Mouse (Mus musculus) heart, postnatal 10 days (tissue): Measurements from ENCODE around the gene Cfap157. TPM values are rescaled to one million over a fixed set of nuclear protein-coding genes. Genes with fewer than 3 reads are reported as not detected.

Experiments
- DNase-seq, 2 experiments: peaks; one replicate each; pipeline ENCODE4 v3.0.0; 2021
- intact Hi-C: fragments of 180-260 bp; cut with DNase I; formaldehyde crosslinking; loops from one replicate; pipeline ENCODE4 v1.15.1; 2025
- total RNA-seq, 2 experiments: library from RNA; stranded (reverse); gene quantifications; 2 replicates each; pipeline ENCODE4 v1.2.3; 2021

Cfap157 gene
- total RNA-seq, 2 experiments from 2014 or later: 0.14 TPM; not detected in 1

- peak in 1 of 2 experiments; percentile 39 for DNase-seq
- intact Hi-C loops: no loop called here
These were observed 2.9 kb upstream of the Cfap157 start for GRCm38 (mm10) chr2:32787176-32787575.

DNA sequence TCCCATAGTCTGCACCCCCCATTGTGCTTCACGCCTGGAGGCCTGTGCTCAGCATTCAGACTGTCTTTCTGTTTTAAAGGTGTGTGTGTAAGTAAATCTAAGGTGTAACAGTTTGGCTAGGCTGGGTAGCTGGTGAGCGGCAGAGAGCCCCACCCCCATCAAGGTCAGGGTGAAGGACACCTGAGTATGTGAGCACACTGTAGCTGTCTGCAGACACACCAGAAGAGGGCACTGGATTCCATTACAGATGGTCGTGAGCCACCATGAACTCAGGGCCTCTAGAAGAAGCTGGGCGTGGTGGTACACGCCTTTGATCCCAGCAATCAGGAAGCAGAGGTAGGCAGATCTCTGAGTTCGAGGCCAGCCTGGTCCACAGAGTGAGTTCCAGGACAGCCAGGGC, 2.5 kb downstream of the Cfap157 start:
- intact Hi-C loops: no loop called here
- DNase-seq: no peak

DNA sequence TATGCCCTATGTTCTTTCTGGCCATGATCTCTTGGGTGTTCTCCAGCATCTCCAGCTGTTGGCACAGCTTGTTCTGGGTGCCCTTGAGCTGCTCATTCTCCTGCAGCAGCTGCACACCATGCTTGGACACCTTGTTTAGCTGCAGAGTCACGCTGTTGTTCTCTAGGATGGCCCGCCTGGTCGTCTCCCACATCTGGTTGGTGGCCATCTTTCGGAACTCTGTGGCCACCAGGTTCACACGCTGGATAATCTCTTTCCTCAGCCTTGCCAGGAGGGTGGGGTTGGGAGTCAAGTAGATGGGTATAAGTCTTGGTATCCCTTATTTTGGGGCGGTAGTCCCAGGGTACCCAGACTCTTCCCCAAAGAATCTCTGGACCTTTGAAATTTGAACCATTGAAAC, 4.5 kb downstream of the Cfap157 start:
- no peak for DNase-seq
- intact Hi-C loops: loop anchor here (1.0 to 5.0 kb wide), 2 partner anchors 78 to 148 kb away; no protein-coding TSS in a partner anchor

DNA sequence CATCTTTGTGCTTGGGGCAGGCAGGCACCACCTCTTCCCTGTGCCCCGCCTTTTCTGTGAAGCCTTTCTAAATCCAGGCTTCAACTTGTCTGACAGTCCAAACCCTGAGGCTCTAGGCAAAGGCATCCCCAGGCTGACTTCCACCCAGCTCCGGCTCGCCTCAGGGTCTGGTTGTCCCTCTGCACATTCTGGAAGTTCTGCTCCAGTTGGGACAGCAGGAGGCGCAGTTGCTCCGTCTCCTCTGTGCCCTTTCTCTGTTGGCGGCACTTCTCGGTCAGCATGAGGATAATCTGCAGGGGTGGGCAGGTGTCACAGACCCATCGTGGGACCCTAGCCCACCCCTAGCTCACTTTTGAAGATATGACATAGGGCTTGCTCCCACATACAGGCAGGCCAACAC, 5.1 kb downstream of the Cfap157 start:
- peak; percentile 83 to 88 for DNase-seq
- intact Hi-C loops: loop anchor here (1.0 to 5.0 kb wide), 2 partner anchors 78 to 148 kb away; no protein-coding TSS in a partner anchor

- DNase-seq: no peak
- intact Hi-C loops: loop anchor here (5.0 kb wide), 1 partner anchor 149 kb away; no protein-coding TSS in a partner anchor
These were observed 6.1 kb downstream of the Cfap157 start for GRCm38 (mm10) chr2:32778081-32778480.

DNA sequence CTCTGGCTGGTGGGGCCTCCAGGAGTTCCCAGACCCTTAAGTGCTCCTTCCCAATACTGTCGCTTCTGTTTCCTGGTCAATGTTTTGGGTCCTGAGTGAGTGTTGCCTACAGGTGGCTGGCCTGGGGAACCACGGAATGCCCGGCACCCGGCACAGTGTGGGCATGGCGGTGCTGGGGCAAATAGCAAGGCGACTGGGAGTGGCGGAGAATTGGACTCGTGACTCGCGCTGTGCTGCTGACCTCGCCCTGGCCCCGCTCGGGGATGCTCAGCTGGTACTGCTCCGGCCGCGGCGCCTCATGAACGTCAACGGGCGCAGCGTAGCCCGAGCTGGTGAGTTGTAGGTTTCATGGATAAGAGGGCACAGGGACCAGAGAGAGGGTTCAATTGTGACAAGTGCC, 8.0 kb downstream of the Cfap157 start:
- no peak for DNase-seq
- intact Hi-C loops: loop anchor here (5.0 kb wide), 1 partner anchor 151 kb away; no protein-coding TSS in a partner anchor

GRCm38 (mm10) chr2:32775359-32776074, 8.7 kb downstream of the Cfap157 start, which contains the start of the genes Ttc16 and Ptrh1:
TSS of gene Ttc16 (minus strand) at chr2:32775633.
TSS of gene Ptrh1 (plus strand) at chr2:32775786.
- intact Hi-C loops: loop anchor here (5.0 kb wide), 1 partner anchor 152 kb away; no protein-coding TSS in a partner anchor
- peak; percentile 99 for DNase-seq

DNA sequence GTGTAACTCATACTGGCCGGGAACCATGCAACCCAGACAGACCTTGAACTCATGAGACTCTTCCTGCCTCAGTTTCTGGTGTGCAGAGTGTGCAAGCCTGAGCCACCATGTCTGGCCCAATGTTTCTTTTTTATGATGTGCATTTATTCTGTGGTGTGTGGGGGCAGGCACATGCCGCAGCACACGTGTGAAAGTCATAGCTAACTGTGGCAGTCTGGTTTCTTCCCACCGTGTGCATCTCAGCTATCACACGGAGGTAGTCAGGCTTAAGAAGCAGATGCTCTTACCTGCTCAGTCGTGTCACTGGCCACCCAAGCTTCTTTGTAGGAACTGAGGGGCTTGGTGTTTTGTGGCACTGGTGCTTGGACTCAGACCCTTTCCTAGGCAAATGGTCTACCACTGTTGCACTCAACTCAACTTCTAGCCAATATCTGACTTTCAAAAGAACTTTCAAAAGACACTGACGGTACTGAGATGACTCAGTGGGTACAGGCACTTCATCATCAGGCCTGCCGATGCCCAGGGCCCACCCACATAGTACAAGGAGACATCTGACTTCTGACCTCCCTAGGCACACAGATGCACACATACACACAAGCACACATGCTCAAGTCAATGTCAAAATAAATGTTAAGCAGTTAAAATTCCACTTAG, 11.5 kb downstream of the Cfap157 start:
- DNase-seq: no peak
- intact Hi-C loops: no loop called here

DNA sequence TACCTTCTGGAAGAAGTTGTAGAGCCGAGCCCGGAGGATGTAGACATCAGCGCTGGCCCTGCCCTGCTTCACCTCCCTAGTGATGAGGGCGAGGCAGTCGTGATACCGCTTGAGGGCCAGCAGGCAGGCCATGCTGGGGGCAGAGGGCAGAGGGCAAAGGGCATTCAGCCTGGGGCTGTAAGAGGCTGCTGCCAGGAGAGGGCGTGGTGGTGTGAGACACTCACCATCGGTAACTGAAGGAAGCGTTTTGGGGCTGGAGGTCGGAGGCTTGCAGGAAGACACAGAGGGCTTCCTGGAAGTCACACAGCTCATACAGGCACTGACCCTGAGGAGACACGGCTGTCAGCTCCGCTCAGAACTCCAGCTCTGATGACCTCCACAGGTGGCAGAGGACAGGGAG, 12.3 kb downstream of the Cfap157 start:
- intact Hi-C loops: no loop called here
- DNase-seq: no peak

- intact Hi-C loops: no loop called here
- no peak for DNase-seq
These were observed 14.7 kb downstream of the Cfap157 start for GRCm38 (mm10) chr2:32769327-32770085.

DNA sequence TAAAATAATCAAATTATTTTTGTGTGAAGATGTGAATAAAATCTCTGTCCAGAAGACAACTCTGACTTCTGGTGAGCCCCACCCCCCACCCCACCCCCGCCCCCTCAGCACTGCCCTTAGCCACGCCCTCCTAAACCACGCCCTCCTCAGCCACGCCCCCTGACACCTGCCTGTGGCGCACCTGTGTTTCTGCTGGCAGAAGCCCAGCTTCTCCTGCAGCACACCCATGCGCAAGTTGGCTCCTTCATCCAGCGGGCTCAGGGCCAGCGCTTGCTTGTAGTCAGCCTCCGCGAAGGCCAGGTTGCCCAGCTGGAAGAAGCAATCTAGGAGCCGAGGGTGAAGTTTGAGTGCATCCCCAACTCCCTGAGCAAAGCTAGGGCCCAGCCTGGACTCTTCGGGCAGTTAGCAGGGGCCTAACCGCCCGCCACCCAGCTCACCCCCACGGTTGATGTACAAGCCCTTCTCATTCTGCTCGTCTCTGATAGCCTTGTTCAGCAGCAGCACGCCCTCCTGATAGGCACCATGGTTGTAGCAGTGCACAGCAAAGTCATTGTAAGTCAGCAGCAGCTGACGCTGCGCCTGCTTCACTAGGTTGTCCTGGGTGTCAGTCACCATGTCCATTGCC, 15.5 kb downstream of the Cfap157 start:
- intact Hi-C loops: no loop called here
- no peak for DNase-seq

GRCm38 (mm10) chr2:32767241-32767640, 17.0 kb downstream of the Cfap157 start:
- no peak for DNase-seq
- intact Hi-C loops: no loop called here

DNA sequence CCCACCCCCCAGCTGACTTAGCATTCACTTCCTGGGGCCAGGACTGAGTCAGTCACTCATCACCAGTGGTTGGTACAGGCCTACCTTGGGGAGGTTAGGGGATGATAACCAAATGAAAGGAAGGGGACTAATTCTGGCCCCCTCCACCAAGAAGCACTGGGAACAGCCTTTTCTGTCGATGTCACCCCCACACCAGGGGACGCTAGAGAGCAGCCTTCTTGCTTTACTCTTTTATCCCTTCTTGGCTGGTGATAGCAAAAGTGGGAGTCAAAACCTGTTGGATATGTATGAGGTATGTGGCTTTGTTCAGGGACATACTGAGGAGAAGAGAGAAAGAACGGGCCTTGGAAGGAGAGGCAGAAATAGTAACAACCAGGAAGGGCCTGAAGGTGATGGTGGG, 20.9 kb downstream of the Cfap157 start:
- DNase-seq: no peak
- intact Hi-C loops: no loop called here

GRCm38 (mm10) chr2:32761859-32762258, 22.4 kb downstream of the Cfap157 start:
- DNase-seq: no peak
- intact Hi-C loops: no loop called here

DNA sequence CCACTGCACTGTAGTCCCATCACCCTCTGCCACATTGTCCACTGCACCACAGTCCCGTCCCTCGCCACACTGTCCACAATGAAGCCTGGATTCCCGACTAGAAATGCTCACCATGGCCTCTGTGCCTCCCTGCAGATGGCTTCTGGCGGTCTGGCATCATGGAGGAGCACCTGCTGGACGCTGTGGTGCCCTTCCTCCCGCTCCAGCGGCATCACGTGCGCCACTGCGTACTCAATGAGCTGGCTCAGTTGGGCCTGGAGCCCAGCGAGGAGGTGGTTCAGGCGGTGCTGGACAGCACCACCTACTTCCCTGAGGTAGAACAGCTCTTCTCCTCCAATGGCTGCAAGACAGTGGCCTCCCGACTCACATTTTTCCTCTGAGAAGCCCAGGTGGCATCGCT, 22.9 kb downstream of the Cfap157 start:
- no peak for DNase-seq
- intact Hi-C loops: no loop called here

- no peak for DNase-seq
- intact Hi-C loops: no loop called here
These were observed 25.2 kb downstream of the Cfap157 start for GRCm38 (mm10) chr2:32759001-32759400.

GRCm38 (mm10) chr2:32758503-32758902, 25.7 kb downstream of the Cfap157 start:
- no peak for DNase-seq
- intact Hi-C loops: no loop called here

DNA sequence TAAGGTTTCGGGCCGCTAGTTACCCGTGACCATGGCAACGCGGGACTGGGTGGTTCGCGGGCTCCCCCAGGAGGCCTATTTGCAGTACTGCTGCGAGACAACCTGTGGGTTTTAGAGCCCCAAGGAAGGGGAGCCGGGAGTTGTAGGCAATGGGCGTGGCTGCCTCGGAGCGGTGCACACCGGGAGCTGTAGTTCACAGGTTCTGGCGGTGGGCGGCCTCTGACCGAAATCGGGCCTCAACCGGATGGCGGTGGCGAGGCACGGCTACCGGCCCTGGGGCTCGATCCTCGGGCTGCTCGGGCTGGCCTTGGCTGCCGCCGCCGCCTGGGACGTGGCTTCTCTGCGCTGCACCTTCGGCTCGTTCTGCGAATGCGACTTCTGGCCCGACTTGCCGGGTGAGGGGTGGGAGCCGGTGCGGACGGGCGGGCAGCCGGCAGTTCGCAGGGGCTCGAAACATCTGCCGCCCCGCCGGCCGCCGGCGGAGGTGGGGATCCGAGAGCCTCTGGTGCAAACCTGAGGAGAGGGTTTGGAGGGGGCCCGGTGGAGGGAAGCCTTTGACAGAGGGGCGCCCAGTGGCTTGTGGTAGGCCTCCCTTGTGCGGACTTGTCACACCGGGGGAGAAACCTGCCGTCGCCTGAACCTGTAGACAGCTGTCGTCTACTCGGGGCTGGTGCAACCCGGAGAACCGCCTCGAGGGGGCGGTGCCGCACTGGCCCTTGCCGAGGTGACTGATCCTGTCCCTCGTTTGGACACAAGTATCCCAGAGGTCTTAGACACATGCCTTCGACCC, 27.0 kb downstream of the Cfap157 start, which contains the start of gene Tor2a:
TSS of gene Tor2a (plus strand) at position 179 of the 790 bp plus-strand sequence.
- peak; percentile 98 to 99 for DNase-seq
- intact Hi-C loops: loop anchor here (1.0 kb wide), 2 partner anchors 44 to 49 kb away; partner anchors contain the start of gene Cdk9

DNA sequence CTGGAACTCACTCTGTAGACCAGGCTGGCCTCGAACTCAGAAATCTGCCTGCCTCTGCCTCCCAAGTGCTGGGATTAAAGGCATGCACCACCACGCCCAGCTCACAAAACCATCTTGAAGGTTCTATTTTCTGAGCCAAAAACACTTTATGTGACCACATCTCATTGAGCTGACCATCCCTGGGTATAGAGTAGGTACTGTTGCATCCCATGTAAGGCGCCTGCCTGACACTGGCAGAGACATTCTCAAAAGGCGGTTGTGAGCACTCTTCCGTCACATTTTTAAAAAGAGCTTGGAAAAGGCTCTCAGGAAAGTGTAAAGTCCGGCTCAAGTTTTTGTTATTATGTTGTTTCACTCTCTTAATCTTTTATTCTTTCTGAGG, 27.6 kb downstream of the Cfap157 start:
- no peak for DNase-seq
- intact Hi-C loops: loop anchor here (1.0 kb wide), 2 partner anchors 43 to 48 kb away; partner anchors contain the start of gene Cdk9

DNA sequence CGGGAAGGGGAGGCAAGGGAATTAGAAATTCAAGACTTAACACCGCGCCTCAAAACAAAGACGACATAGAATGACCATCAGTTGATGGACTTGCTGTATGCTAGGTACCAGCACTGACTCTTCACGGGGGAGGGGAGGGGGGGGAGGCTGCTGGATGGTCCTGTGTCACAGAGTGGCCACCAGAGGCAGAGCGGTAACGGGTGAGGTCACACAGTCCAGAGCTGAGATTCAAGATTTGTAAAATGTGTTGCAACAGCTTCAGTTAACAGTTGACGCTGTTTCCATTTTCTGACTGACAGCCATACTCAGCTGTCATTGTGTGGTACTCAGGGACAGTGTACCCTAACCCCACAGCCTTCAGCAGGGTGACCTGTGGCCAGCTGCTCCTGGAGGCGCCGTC, 32.0 kb downstream of the Cfap157 start:
- no peak for DNase-seq
- intact Hi-C loops: no loop called here
